Comparison of ENCODE assay signal across 8 mouse cellular contexts in the genomic region with DNA sequence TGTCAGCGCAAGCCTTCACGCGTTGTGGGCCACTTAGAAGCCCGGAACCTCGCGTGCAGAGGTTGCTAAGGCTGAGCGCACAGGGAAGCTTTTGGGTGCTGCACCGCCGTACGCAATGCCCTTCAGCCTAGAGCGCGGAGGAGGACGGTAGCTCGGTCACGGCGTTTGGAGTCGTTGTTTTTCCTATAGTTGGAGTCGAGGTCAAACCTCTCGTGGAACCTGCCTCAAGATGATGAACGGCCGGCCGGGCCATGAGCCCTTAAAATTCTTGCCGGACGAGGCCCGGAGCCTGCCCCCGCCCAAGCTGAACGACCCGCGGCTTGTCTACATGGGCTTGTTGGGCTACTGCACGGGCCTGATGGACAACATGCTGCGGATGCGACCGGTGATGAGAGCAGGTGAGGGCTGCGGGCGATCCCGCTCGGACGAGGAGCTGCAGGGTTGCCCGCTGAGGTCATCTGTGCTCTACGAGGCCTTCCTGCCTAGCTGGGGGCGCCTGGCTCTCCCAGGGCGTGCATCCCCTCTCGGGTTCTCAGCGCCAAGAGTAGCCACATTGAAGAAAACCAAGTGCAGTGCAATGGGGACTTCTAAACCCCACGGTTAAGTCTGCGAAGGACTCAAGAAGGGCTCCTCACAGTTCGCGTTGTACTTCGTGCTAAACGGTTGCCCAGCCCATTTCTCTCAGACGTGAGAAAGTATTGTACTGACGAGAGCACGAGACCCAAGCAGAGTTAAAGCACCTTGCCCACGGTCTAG. TPM values are rescaled to one million over a fixed set of nuclear protein-coding genes. Genes with fewer than 3 reads are reported as not detected.
DNase-seq lines count a peak whose midpoint lies in the region; ATAC-seq and TF ChIP-seq lines count a peak whose summit lies in the region.

Gene Ndufc2, plus strand, starts transcription at position 44 of the 756 bp plus-strand sequence.

- TF ChIP-seq EP300 in ES-Bruce4 (IDR thresholded peaks at IDR 0.05; ENCODE audit: insufficient read depth, low read depth, low read length) = peak; percentile 70; the same call in 1 of the 2 replicates

- DNase-seq in c-Kit-positive CD71-negative TER-119-negative erythroid progenitor cells, embryonic 14.5 days (ENCODE audit: low read depth) = peak; percentile 71
- DNase-seq in forebrain, embryonic 11.5 days (ENCODE audit: low spot score) = peak; percentile 87
- DNase-seq in kidney, postnatal 36 days = peak; percentile 74 to 87
- DNase-seq in lung, embryonic 14.5 days = peak; percentile 94
- DNase-seq in thymus, adult 2 months = peak; percentile 69

- H3K9me3 ChIP-seq in ES-Bruce4 (replicated peaks; ENCODE audit: control insufficient read depth, insufficient read depth, low read length, poor library complexity, severe bottlenecking) = no peaks in the 10 kb centered on the region; the same call in 1 of the 2 replicates
- H3K9me3 ChIP-seq in forebrain, embryonic 11.5 days (ENCODE audit: control insufficient read depth, low read length) = no peaks in the 10 kb centered on the region
- H3K9me3 ChIP-seq in heart, embryonic 16.5 days (replicated peaks; ENCODE audit: control insufficient read depth, low read length) = peaks cover 4% of the 10 kb centered on the region; the same call in 1 of the 2 replicates
- H3K9me3 ChIP-seq in lung, embryonic 14.5 days (ENCODE audit: low read depth, low read length) = no peaks in the 10 kb centered on the region

- peak; percentile 93 for ATAC-seq in forebrain, embryonic 11.5 days (replicated peaks; ENCODE audit: low FRiP score)
- ATAC-seq in heart, embryonic 16.5 days (replicated peaks; ENCODE audit: extremely low read depth, insufficient read depth, low FRiP score) = peak; percentile 87
- ATAC-seq in lung, embryonic 14.5 days (ENCODE audit: insufficient read depth) = peak; percentile 93

- H3K27me3 ChIP-seq in ES-Bruce4 (ENCODE audit: control insufficient read depth, insufficient read depth, low read length, poor library complexity, severe bottlenecking) = no peaks in the 10 kb centered on the region
- H3K27me3 ChIP-seq in forebrain, embryonic 11.5 days (ENCODE audit: control insufficient read depth, insufficient read depth, low read length) = no peaks in the 10 kb centered on the region
- H3K27me3 ChIP-seq in heart, embryonic 16.5 days (ENCODE audit: control insufficient read depth, insufficient read depth, low read length) = no peaks in the 10 kb centered on the region
- H3K27me3 ChIP-seq in lung, embryonic 14.5 days (ENCODE audit: insufficient read depth, low read length) = no peaks in the 10 kb centered on the region
- no peaks in the 10 kb centered on the region for H3K27me3 ChIP-seq in thymus, adult 2 months (ENCODE audit: control insufficient read depth, insufficient read depth, low read length)

- H3K36me3 ChIP-seq in ES-Bruce4 (ENCODE audit: control insufficient read depth, insufficient read depth, low read length, poor library complexity, severe bottlenecking) = no peaks in the 10 kb centered on the region
- H3K36me3 ChIP-seq in forebrain, embryonic 11.5 days (ENCODE audit: control insufficient read depth, insufficient read depth, low read length) = no peaks in the 10 kb centered on the region
- H3K36me3 ChIP-seq in heart, embryonic 16.5 days (ENCODE audit: control insufficient read depth, insufficient read depth) = peaks cover 16% of the 10 kb centered on the region
- no peaks in the 10 kb centered on the region; the same call in 1 of the 2 replicates for H3K36me3 ChIP-seq in lung, embryonic 14.5 days (ENCODE audit: insufficient read depth)
- no peaks in the 10 kb centered on the region for H3K36me3 ChIP-seq in thymus, adult 2 months (ENCODE audit: control insufficient read depth, insufficient read depth, low read length)

- peak within 1 kb of the TSS; percentile 78 for H3K9ac ChIP-seq in ES-Bruce4 (ENCODE audit: low read depth, poor library complexity, severe bottlenecking)
- H3K9ac ChIP-seq in forebrain, embryonic 11.5 days (ENCODE audit: low read length) = peak within 1 kb of the TSS; percentile 97
- H3K9ac ChIP-seq in heart, embryonic 16.5 days (ENCODE audit: low read length) = peak within 1 kb of the TSS; percentile 100
- peak within 1 kb of the TSS; percentile 97 for H3K9ac ChIP-seq in lung, embryonic 14.5 days

- no peak within 1 kb of the TSS for H3K27ac ChIP-seq in ES-Bruce4 (ENCODE audit: insufficient read depth, low read length)
- H3K27ac ChIP-seq in forebrain, embryonic 11.5 days (ENCODE audit: low read depth, low read length) = 0 out of 2 replicates have a peak within 1 kb of the TSS, but pooled peaks have one; percentile 25
- peak within 1 kb of the TSS; percentile 95 for H3K27ac ChIP-seq in heart, embryonic 16.5 days (ENCODE audit: low read length)
- peak within 1 kb of the TSS; percentile 84 for H3K27ac ChIP-seq in lung, embryonic 14.5 days (ENCODE audit: low read depth)
- peak within 1 kb of the TSS; percentile 85 for H3K27ac ChIP-seq in olfactory bulb, adult 2 months (ENCODE audit: insufficient read depth, low read depth, low read length)
- no peak within 1 kb of the TSS for H3K27ac ChIP-seq in thymus, adult 2 months (ENCODE audit: control insufficient read depth, insufficient read depth, low read length)

- no peaks in the 10 kb centered on the region for H3K4me1 ChIP-seq in ES-Bruce4 (ENCODE audit: control insufficient read depth, insufficient read depth, low read length)
- no peaks in the 10 kb centered on the region; the same call in 1 of the 2 replicates for H3K4me1 ChIP-seq in forebrain, embryonic 11.5 days (replicated peaks; ENCODE audit: control insufficient read depth, insufficient read depth, low read length)
- H3K4me1 ChIP-seq in heart, embryonic 16.5 days (ENCODE audit: control insufficient read depth, insufficient read depth, low read length) = peaks cover 17% of the 10 kb centered on the region
- H3K4me1 ChIP-seq in lung, embryonic 14.5 days (ENCODE audit: insufficient read depth) = peaks cover 8% of the 10 kb centered on the region
- H3K4me1 ChIP-seq in olfactory bulb, adult 2 months (ENCODE audit: control insufficient read depth, insufficient read depth, low read length) = peaks cover 5% of the 10 kb centered on the region; the same call in 1 of the 2 replicates
- peaks cover 8% of the 10 kb centered on the region for H3K4me1 ChIP-seq in thymus, adult 2 months (replicated peaks; ENCODE audit: control insufficient read depth, insufficient read depth, low read length)

- TF ChIP-seq CTCF in ES-Bruce4 (IDR thresholded peaks at IDR 0.05; ENCODE audit: low read depth, low read length) = no peak
- TF ChIP-seq CTCF in lung, embryonic 14.5 days (IDR thresholded peaks at IDR 0.05; ENCODE audit: low read depth) = no peak
- 0 out of 2 replicates have a peak, but pooled peaks have one; percentile 15 for TF ChIP-seq CTCF in olfactory bulb, adult 2 months (IDR thresholded peaks at IDR 0.05; ENCODE audit: insufficient read depth, low read depth, low read length)
- TF ChIP-seq CTCF in thymus, adult 2 months (IDR thresholded peaks at IDR 0.05; ENCODE audit: borderline replicate concordance, control insufficient read depth, extremely low read depth, insufficient read depth, low read length, poor library complexity) = 0 out of 2 replicates have a peak, but pooled peaks have one; percentile 17

- TF ChIP-seq POLR2A in ES-Bruce4 (IDR thresholded peaks at IDR 0.05; ENCODE audit: insufficient read depth, low read length) = peak; percentile 94
- peak; percentile 77 for TF ChIP-seq POLR2A in olfactory bulb, adult 2 months (IDR thresholded peaks at IDR 0.05; ENCODE audit: insufficient read depth, low read depth, low read length)
- 0 out of 2 replicates have a peak, but pooled peaks have one; percentile 32 for TF ChIP-seq POLR2A in thymus, adult 2 months (IDR thresholded peaks at IDR 0.05; ENCODE audit: control insufficient read depth, extremely low read depth, insufficient read depth, low read length, poor library complexity)

- WGBS in forebrain, embryonic 11.5 days = under 1% methylated on average over 54 of the region's 54 CpGs
- under 1% methylated on average over 54 of the region's 54 CpGs for WGBS in heart, embryonic 16.5 days
- WGBS in lung, embryonic 14.5 days = under 1% methylated on average over 54 of the region's 54 CpGs
- WGBS in olfactory bulb, adult 2 months = under 1% methylated on average over 54 of the region's 54 CpGs
- under 1% methylated on average over 54 of the region's 54 CpGs for WGBS in thymus, adult 2 months

- peak within 1 kb of the TSS; percentile 86 for H3K4me2 ChIP-seq in forebrain, embryonic 11.5 days (ENCODE audit: low read depth, low read length, severe bottlenecking)
- H3K4me2 ChIP-seq in heart, embryonic 16.5 days (ENCODE audit: low read depth, low read length) = peak within 1 kb of the TSS; percentile 66
- peak within 1 kb of the TSS; percentile 82 for H3K4me2 ChIP-seq in lung, embryonic 14.5 days

- H3K4me3 ChIP-seq in ES-Bruce4 (ENCODE audit: low read depth, low read length) = peak within 1 kb of the TSS; percentile 94
- peak within 1 kb of the TSS; percentile 90 for H3K4me3 ChIP-seq in forebrain, embryonic 11.5 days (ENCODE audit: low read depth, low read length)
- peak within 1 kb of the TSS; percentile 88 for H3K4me3 ChIP-seq in heart, embryonic 16.5 days (ENCODE audit: low read length)
- H3K4me3 ChIP-seq in lung, embryonic 14.5 days (ENCODE audit: low read depth, low read length) = peak within 1 kb of the TSS; percentile 95
- peak within 1 kb of the TSS; percentile 92 for H3K4me3 ChIP-seq in olfactory bulb, adult 2 months (ENCODE audit: insufficient read depth, low read depth, low read length)
- peak within 1 kb of the TSS; percentile 92 for H3K4me3 ChIP-seq in thymus, adult 2 months (ENCODE audit: control insufficient read depth, insufficient read depth, low read length)

RNA-seq across cellular contexts. Expression of gene Ndufc2, which starts in this region (rescaled TPM):
- 159 and 161 TPM in 2 replicates for polyA plus RNA-seq in ES-Bruce4 (2011; ENCODE audit: insufficient read depth, insufficient read length, low read depth, missing spikeins)
- 307 and 339 TPM in 2 replicates for polyA plus RNA-seq in forebrain, embryonic 11.5 days (2014; fragmentation: Nextera tagmentation; extraction: Ambion mirVana)
- 592 and 600 TPM in 2 replicates for polyA plus RNA-seq in heart, embryonic 16.5 days (2015; fragmentation: Nextera tagmentation; extraction: Ambion mirVana)
- polyA plus RNA-seq in lung, embryonic 14.5 days (2014; fragmentation: Nextera tagmentation; extraction: Ambion mirVana) = 345 and 369 TPM in 2 replicates
- polyA plus RNA-seq in olfactory bulb, adult 2 months (2012; ENCODE audit: insufficient read depth, insufficient read length, low replicate concordance, missing spikeins) = not detected in 2 replicates
- polyA plus RNA-seq in thymus, adult 2 months (2012; rRNA removed) = 137 and 168 TPM in 2 replicates

Comparison
In these comparisons a context has a peak if more than half of its experiments do, and no peak if none do; other contexts are left out.
1. H3K27ac ChIP-seq: peak in forebrain, embryonic 11.5 days (single experiment), heart, embryonic 16.5 days (single experiment), lung, embryonic 14.5 days (single experiment) and olfactory bulb, adult 2 months (single experiment); none in ES-Bruce4 (single experiment) and thymus, adult 2 months (single experiment).
2. CTCF ChIP-seq: peak in olfactory bulb, adult 2 months (single experiment) and thymus, adult 2 months (single experiment); none in ES-Bruce4 (single experiment) and lung, embryonic 14.5 days (single experiment).
3. POLR2A ChIP-seq: peak in every context shown above with its lines; median percentile 94 in ES-Bruce4; 77 in olfactory bulb, adult 2 months; 32 in thymus, adult 2 months.
4. Peak in every context shown above with its lines, with median percentiles within 50 percentile points of each other: H3K4me3 ChIP-seq, H3K9ac ChIP-seq, DNase-seq, ATAC-seq and H3K4me2 ChIP-seq.